Mouse (Mus musculus): ENCODE data around the gene Hnf1b.

Hnf1b gene

DNA sequence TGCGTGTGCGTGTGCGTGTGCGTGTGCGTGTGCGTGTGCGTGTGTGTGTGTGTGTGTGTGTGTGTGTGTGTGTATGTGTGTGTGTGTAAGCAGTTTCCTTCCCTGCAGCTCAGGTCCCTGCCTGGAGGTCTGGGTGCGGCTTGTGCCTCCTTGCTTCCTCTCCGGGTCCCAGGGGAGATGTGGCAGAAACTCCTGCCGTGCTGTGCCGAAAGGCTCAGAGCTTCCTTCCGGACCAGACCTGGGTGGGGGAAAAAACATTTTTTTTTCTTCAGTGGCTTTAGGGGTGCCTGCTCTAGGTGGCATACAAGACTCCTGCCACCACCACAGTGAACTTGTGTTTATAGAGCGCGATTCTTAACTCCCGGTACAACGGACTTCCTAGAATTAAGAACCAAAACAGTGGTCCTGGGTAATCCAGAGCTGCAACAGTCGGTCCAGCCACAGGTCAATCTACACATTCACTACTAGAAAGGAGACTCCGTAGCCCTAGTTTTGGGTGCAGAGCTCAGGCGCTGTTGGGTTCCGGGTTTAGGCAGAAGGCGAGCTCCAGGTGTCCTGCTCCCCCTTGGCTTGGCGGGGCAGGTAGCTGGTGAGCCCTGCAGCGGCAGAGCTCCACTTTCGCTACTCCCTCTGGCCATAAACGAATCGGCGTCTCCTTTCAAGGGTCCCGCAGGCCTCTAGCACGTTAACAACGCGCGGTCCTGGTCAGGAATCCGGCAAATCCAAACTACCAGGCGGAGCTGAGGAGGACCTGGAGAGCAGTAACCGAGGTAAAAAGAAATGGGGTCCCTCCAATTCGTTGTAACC lies at the start of gene Hnf1b:
Gene Hnf1b, plus strand, starts transcription at position 535 of the 807 bp plus-strand sequence.
- DNase-seq (ENCODE audit: low spot score) = no peak

DNA sequence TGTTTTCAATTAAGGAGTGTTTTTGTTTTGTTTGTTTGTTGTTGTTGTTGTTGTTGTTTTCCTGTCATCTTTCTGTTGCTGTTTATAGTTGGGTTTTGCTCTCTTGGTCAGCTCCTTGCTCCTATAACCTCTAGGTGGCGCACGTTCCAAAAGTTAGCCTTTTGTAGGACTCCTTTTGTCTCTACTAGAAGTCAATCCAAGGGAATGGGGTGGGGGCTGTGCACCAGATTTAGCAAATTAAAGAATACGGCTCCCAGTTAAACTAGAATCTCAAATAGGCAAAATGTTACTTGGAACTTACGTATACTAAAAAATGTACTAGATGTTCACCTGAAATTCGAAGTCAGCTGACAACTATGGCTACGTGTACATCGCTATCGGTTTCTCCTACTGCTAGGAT lies 47.7 kb upstream of the Hnf1b start:
- DNase-seq (ENCODE audit: low spot score) = no peak

DNA sequence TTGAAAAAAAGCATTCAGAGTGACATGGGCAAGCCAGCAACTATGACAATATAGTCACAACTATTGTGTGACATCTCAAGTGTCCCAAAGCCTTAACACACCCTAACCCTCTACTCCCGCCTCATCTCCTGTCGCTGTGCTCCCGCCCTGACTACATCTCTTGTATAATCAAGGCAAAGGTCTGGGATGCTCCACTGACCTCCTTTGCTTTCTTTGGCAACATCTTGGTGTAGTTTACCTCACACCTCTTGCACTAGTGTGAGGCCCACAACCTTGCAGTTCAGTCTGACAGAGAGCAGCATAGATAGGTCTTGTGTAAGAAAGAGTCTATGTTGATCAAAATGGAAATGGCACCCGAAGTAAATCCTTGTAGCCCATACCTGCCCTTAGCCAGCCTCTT lies 47.3 kb upstream of the Hnf1b start:
- no peak for DNase-seq (ENCODE audit: low spot score)

DNA sequence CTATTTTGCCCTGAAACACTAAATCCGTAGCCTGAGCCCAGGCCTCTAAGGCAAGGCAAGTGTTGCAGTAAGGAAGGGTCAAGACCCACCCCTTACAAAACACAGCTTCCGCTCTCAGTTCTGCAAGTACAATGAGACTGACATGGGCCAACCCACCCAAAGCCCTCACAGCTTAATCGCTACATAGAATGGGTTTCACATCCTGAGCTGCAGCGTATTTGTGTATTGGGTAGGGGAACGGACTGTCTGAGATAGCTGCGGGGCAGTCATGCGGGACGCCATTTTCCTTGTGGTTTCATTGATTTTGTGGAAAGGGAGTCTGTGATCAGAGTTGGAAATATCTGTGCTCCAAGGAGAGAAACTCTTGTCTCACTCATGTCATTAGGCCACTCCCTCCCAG lies 39.4 kb upstream of the Hnf1b start:
- DNase-seq (ENCODE audit: low spot score) = no peak

DNA sequence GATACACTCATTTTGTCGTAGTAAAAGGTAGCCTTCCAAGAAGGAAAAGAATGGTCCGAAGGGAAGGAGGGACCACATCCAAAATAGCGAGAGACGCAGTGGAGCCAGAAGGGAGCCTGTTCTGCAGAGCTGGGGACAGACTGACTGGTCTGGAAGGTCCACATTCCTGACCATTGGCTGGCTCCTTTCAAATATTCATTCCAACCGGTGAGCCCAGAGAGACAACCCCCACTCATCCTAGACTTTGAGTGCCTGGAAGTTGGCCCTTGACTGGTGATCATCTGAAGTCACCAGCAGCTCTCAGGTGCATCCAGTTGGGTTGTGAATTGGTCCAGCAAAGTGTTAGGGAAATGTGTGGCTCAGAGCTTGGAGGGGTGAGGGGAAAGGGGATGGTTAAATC lies 34.7 kb upstream of the Hnf1b start:
- no peak for DNase-seq (ENCODE audit: low spot score)

DNA sequence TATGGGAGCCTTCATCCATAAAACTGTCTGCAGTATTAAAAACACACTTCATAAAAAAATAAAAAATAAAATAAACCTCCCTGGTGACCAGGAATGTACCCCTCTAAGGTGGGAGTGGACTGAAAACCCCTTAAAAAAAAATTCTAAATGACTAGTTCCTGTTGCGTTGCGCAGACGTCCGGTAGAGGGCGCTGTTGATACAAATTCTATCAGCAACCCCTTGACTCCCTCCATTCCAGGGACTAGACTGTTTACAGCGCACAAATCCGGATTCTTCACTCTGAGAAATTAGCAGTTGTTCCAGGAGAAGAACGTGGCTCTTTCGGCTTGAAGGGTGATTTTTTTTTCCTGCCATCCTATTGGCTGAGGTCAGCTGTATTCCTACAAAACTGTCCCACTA lies 34.2 kb upstream of the Hnf1b start:
- peak; percentile 45 for DNase-seq (ENCODE audit: low spot score)

DNA sequence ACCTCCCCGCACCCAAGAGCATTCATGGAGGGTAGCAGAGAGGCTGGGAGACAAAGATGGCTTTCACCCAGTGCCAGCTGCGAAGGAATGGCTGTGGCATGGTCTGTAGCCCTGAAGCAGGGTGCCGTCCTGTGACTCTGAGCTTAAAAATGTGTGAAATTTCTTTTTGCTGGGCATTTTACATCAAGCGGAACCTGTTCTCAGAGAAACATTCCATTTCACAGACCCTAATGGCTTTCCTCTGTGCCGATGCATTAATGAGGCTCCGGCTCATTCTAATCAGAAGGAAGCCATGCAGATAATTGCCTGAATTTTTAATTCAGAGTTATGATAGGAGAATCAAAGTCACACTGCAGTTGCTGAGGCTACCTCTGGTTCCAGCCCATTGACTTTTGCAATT lies 32.8 kb upstream of the Hnf1b start:
- DNase-seq (ENCODE audit: low spot score) = no peak

DNA sequence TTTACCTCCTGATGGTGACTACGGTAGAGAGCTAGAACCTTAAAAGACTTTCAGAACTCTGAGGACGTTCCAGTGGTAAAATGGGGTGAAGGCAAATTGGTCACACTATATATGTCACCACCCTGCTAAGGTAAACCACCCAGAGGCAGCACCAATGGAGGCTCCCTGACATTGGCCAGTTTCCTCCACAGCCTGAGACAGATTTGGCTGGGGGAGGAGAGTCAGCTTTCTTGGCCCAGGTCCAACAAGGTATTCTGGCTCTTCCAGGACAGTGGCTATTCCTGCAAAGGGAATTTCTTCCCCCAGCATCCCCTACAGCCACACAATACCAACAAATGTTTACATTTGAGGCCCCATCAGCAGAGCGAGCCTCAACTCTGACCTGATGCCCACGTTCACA lies 31.9 kb upstream of the Hnf1b start:
- no peak for DNase-seq (ENCODE audit: low spot score)

DNA sequence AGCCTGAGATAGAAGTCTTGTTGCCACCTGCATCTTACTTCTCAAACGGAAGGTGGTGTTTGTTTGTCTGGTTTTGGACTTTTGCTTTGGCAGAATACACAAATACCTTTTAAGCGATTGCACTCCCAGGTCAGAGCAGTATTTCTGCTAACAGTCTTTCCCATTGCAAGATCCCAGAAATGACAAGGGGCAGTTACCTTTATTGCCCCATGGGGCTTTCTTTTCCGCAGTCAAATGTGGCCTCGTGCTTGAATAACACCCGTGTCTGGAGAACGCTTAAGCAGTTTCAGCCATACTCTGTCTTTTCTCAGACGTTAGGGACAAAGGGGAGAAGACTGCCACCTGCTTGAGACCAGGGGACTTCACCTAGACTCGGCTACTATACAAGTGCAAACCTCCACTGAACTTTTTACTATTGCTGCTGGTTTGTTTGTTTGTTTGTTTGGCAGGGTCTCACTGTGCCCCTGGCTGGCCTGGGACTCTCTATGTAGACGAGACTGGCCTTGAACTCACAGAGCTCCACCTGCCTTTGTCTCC lies 31.2 kb upstream of the Hnf1b start:
- no peak for DNase-seq (ENCODE audit: low spot score)

DNA sequence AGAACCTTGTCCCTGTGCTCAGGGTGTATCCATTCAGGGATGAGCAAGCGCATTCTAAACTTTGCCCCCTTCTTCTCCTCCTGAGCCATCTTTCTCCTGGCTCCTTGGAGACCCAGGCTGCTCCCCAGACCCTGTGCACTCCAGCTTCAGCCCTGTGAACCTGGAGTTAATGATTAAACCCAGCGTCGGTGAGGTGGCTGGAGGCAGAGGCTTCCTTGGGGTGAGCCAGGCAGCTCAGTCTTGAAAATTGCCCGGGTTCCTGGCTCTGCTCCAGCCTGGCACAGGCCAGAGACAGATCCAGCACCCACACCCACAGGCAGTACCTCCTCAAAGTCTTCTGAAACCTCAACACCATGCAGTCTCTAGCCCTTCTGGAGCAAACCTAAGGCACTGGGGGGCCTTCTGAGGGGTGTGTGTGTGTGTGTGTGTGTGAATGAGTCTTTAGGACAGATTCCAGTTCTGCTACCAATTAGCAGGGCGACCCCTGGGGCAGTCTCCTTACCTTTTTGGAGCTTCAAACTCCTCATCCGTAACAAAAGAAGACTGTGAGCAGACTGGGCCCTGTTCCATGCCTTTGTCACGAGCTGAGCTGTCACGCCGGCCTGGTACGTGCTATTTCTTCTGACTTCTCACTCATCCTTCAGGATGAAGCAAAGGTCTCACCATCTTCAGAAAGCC lies 29.9 kb upstream of the Hnf1b start:
- DNase-seq (ENCODE audit: low spot score) = no peak

DNA sequence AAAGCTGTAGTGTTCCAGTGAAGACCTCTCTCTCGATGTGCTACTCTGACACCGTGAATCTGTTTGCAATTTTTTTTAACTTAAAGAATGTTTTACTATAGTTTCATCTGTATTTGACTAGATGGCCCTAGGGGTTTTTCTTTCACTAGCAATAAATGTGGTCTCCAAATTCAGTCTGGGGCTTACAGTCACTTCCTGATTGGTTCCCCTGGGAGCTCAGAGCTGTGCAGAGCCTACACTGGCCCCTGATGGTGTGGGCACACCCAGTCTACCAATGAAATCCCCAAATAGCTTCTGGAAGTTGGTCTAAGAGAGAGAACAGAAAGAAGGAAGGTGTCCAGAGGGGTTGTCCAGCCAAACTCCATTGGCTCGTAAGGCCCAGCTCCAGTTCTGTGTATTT lies 23.7 kb upstream of the Hnf1b start:
- no peak for DNase-seq (ENCODE audit: low spot score)

DNA sequence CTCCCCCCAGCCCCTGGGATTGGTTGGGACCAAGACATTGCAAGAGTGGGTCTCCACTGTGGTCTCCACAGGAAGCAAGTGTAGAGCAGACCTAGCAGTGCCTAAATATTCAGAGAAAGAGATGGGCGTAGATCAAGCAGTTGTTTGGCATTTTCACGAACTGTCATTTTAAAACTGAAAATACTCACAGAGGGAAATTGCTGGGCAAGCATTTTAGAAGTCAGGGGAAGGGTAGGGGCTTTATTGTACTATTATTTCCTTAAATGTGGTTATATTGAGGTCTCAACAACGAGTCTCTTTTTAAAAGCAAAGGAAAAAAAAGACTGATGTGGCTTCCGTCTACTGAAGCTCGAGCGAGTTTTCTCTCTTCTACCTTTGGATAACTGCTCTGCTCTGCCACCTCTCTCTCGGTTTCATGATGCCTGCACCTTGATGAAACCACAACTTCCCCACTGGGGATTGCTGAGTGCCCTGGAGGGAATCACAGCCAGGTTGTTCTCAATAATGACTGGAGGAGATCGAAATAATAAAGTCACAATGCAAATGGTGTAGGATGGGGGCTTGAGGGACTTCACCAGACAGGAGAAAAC lies 21.2 kb upstream of the Hnf1b start:
- DNase-seq (ENCODE audit: low spot score) = no peak

DNA sequence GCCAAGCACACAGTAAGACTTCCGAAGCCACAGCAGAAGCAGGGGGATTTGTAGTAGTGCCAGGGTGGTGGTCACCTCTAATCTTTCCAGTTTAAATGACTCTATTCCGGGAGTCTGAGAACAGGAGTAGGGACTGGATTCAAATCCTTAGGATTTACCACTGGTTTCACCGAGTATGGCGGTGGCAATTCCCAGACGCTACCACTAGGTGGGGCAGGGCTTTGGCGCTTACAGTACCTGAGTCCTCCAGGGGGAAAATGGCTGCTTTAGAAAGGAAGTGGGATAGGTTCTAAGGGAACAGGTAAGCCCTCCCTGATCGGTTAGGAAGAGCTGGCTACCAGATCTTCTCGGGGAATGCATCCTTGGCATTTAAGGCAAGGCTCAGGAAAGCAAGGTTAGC lies 17.5 kb upstream of the Hnf1b start:
- no peak for DNase-seq (ENCODE audit: low spot score)

DNA sequence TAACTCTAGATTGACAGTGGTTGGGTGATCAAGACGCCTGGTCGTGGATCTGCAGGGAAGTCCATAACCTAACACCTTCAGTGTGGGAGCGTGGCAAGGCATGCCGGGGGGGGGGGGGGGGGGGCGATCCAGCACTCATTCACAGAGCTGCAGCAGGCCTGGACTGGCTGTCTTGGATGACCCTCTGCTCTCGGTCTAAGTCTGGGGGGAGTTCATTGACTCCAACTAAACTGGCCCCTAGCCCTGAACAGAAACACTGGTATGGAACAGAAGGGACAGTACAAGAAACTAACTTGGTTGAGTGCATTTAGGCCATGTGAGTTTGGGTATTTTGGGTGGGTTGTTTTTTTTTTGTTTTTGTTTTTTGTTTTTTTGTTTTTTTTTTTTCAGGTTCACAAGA lies 16.3 kb upstream of the Hnf1b start:
- no peak for DNase-seq (ENCODE audit: low spot score)

DNA sequence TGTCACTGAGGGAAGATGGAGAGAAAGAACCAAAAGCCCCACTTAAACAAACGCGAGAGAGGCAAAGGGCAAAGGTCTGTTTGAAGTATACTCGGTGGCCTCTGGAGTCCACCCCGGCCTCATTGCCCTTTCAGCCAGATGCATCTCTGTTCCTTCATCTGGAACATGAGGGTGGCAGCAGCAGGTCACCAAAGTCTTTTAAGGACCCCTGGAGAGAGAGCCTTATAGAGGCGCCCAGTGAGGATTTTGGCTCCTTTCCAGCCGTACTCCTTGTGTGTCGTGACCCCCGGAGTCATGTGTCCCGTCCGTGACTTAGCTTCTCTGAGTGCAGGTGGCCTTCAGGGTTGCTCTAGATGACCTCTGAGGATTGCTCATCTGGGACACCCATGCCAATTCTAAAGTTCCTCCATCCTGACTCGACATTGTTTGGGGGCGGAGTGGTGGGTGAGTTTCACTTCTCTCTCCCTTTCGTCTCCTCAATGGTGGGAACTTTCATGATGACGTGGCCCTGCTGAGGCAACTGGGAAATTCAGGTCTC lies 15.8 kb upstream of the Hnf1b start:
- DNase-seq (ENCODE audit: low spot score) = no peak

DNA sequence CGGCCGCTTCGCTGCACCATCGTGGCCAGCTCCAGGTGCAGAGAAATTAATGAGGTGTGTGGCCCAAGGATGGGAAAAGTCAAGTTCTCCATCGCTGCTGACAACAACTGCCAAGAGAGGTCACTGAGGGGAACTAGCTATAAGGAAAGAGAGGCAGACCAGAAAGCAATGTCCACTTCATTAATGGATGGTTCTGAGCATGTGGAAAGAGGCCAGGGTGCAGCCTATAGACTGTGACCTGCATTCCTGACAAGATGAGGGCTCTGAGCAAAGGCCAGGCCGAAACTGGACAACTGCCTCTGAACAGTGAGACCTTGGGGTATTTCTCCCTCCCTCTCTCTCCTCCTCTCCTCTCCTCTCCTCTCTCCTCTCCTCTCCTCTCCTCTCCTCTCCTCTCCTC lies 10.4 kb upstream of the Hnf1b start:
- no peak for DNase-seq (ENCODE audit: low spot score)

DNA sequence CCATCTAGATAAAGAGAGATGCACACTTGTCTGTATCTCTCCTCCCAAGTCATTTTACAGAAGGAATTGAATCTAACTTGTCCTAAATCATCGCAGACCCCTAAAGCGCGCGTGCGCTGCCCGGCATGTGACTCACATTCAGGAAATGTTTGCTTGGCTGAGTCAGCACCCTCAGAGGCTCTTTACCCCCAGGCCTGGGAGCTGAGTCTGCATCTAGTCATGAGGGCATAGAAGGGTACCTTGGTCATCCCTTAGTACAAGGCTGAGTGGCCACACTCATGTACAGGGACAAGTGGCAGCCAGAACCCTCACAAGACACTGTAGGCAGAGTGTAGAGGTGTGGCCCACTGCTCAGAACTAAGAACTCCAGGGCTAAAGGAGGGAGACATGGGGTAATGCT lies 6.3 kb upstream of the Hnf1b start:
- no peak for DNase-seq (ENCODE audit: low spot score)

DNA sequence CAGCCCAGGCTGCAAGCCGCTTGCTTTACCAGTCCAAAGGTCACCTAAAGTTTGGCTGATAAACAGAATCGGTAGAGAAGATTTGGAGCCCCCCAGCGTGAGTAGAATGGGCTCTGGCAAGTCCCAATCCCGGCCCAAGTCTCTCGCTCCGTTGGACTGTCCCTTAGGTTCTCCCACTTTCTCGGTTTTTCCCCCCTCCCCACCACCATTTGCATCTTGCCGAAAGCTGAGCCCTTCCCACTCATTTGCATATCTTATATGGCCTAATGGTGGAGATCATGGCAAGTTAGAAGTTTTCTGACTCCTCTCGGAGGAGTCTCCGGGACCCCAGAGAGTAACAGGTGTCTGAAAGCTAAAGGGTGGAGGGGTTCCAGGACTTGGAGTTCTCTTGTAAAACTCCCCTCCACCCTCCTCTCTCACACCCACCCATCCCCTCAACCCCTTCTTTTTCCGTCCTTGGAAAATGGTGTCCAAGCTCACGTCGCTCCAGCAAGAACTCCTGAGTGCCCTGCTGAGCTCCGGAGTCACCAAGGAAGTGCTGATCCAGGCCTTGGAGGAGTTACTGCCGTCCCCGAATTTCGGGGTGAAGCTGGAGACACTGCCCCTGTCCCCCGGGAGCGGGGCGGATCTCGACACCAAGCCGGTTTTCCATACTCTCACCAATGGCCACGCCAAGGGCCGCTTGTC lies 866 bp downstream of the Hnf1b start:
- no peak for DNase-seq (ENCODE audit: low spot score)

DNA sequence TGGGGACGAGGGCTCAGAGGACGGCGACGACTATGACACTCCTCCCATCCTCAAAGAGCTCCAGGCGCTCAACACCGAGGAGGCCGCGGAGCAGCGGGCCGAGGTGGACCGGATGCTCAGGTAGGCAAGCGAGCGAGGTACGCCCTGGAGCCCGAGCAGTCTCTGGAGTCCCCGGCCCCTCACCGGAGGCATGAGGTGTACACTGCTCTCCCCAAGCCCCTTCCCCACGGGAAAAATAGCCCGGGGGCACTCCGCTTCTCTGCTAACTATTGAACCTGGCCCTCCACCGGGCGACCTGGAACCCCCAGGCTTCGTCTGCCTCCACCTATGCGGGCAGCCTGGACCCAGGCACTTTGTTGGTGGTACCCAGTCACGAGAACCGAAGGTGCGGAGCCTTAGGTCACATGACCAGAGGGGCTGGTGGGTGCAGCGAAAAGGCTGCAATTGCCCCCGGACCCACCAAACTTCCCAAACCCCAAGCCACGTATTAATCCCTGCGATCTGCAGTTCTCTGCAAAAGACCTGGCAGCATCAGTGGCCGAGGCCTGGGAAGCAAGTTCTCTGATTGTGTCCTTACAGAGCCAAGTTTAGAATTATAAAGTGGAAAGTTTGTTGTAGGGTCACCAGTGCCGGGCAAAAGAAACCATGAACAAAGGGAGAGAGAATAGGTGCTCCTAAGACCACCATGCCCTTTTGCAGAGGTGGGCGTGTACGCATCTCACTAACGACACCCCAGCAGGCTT lies 1.6 kb downstream of the Hnf1b start:
- DNase-seq (ENCODE audit: low spot score) = no peak

DNA sequence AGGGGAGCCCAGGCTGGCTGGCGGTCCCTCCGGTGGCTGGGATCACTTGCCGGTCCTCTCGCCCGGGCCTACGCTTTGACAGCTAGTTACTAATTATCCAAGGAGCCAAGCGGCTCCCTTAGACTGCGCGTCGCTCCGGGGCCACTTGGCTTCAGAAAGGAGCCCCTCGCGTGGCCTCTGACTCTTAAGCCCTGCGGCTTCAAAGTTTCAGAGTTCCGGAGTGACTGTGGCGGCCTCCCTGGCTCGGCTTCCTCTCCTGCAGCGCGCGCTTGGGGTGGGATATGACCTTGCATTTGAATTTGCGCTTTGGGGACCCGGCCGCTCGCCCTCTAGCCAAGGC lies 2.1 kb downstream of the Hnf1b start:
- no peak for DNase-seq (ENCODE audit: low spot score)

DNA sequence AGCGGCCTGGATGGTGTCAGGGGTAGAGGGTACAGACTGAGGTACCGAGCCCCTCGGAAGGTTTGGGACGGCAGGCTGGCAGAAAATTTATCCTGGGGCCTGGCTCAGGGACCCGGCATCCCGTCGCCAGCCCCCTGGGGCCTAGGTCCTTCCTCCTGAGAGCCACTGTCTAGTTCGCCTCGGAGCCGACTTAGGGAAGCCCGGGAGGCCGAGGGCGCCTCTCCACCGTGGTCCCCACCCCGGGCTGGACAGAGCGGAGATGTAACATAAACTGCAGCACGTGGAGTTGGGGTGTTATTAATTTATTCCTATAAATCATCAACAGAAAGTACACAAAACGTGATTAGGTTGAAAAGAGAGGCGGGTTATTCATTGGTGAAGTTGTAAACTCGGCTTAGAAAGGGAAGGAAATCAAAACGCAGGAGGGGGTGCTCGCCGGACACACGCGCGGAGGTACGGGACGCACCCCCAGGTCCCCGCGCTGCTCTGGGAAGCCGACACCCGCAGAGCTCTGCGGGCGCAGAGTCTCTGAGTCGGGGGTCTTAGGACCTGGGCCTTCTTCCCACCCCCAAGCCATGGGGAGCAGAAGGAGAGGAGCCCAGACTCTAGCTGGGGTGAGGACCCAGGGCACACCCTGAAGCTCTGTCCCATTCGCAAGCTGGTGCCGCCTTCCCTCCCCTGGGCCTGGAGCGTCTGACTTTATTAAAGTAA lies 2.8 kb downstream of the Hnf1b start:
- no peak for DNase-seq (ENCODE audit: low spot score)

Data from layer of hippocampus, adult 9-10 months (tissue).